Mouse (Mus musculus) small intestine, adult 2 months (tissue): ENCODE data around the gene Nrbp1. TPM values are rescaled to one million over a fixed set of nuclear protein-coding genes. Genes with fewer than 3 reads are reported as not detected.

Experiments used
- H3K27ac ChIP-seq: fragments of 200-500 bp; 2 replicates; pipeline ENCODE4 v1.5.1; 2012; ENCODE audit warnings: low read depth, low read length, control low read depth, inconsistent platforms; ENCODE audit not compliant: insufficient read depth
- H3K27me3 ChIP-seq: fragments of 200-500 bp; 2 replicates; pipeline ENCODE4 v1.6.1; 2012; ENCODE audit warnings: mild to moderate bottlenecking, moderate library complexity, low read length, inconsistent platforms; ENCODE audit not compliant: control insufficient read depth, insufficient read depth
- H3K36me3 ChIP-seq: fragments of 200-500 bp; 2 replicates; pipeline ENCODE4 v1.6.1; 2012; ENCODE audit warnings: mild to moderate bottlenecking, low read length, control low read depth, inconsistent platforms; ENCODE audit not compliant: control insufficient read depth, insufficient read depth
- H3K4me1 ChIP-seq: fragments of 200-500 bp; 2 replicates; pipeline ENCODE4 v1.6.1; 2012; ENCODE audit warnings: low read length, inconsistent platforms, mixed read lengths; ENCODE audit not compliant: control insufficient read depth, insufficient read depth, insufficient read length
- H3K4me3 ChIP-seq: fragments of 200-500 bp; 2 replicates; pipeline ENCODE4 v1.5.1; 2012; ENCODE audit warnings: low read depth, mild to moderate bottlenecking, control low read depth, inconsistent platforms, low read length, moderate library complexity
- CTCF ChIP-seq: fragments of 200-500 bp; IDR thresholded peaks from 2 replicates; pipeline ENCODE4 v1.5.1; 2012; ENCODE audit warnings: low read depth, mild to moderate bottlenecking, control low read depth, inconsistent platforms, low read length, moderate library complexity, mixed read lengths; ENCODE audit not compliant: insufficient replicate concordance, insufficient read length; ENCODE audit errors: extremely low read depth
- POLR2A ChIP-seq: fragments of 200-500 bp; IDR thresholded peaks from 2 replicates; pipeline ENCODE4 v1.6.1; 2012; ENCODE audit warnings: low read depth, mild to moderate bottlenecking, control low read depth, inconsistent platforms, low read length, moderate library complexity
- WGBS: fragments of 180-500 bp; shearing (Covaris S2); methylation state at CpG from one replicate; pipeline ENCODE4 v1.1.7; 2018; 5-methylcytosine and 5-hydroxymethylcytosine counted together
- polyA plus RNA-seq: library from polyadenylated mRNA; depleted of rRNA; stranded (reverse); fragments of >200 nt; gene quantifications from 2 replicates; pipeline ENCODE4 v1.2.3, GENCODE M21; 2012

The Nrbp1 gene
- polyA plus RNA-seq, 1 experiment, result 232 TPM

GRCm38 (mm10) chr5:31219070-31219469 is 21.6 kb upstream of the Nrbp1 start:
- peaks cover 2% of the 10 kb centered on the region; the same call in 1 of the 2 replicates for H3K36me3 ChIP-seq
- no peaks in the 10 kb centered on the region for H3K27me3 ChIP-seq
- no peak for TF ChIP-seq CTCF
- no peak for TF ChIP-seq POLR2A
- WGBS, result 0% methylated on average over 2 of the region's 2 CpGs
- no peak overlapping the region for H3K4me3 ChIP-seq
- peaks cover 3% of the 10 kb centered on the region; the same call in 1 of the 2 replicates for H3K4me1 ChIP-seq
- H3K27ac ChIP-seq, result no peak overlapping the region

DNA sequence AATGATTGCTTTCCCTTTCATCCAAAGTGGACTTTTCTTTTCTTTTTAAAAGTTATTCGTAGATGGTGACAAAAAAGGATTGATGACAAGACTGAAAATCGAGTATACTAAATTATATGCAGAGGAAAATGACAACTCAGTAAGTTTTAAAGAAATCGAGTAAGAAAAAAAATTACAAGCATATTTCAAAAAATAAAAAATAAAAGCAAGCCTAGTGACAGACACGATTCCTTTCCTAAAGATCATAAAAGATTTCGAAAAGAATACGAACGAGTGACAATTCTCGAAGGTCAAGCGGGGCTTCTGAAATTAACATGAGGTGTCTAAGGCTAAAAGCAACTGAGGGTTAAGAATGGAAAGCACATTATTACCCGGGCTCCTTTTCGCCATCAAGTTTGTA is 21.2 kb upstream of the Nrbp1 start:
- peaks cover 2% of the 10 kb centered on the region; the same call in 1 of the 2 replicates for H3K36me3 ChIP-seq

DNA sequence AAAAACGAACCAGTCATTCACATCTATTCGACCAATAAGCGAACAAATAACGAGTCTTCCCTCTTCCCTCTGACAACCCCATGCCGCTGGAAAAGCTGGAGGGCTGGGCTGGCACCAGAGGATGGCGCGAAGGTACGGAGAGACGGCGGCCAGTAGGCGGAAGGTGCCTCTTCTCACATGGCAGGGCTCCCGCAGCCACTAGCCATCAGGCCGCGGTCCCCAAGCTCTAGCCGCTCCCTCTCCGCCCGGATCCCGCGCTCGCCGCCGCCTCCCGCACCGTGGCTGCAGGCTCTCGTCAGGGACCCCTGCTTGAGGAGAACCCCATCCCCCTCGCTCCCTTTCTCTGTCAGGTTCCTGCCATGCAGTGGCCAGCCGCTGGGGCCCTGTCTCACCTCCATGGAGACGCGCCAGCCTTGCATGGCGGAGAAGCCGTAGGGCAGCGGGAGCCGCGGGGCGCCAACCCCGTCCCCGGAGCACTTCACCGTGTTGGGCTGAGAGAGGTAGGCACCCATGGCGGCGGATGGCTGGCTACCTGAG is 20.7 kb upstream of the Nrbp1 start:
- TF ChIP-seq POLR2A (no peak), CTCF (no peak)
- Histone ChIP-seq H3K4me1 (peaks cover 3% of the 10 kb centered on the region; the same call in 1 of the 2 replicates), H3K27ac (peak overlapping the region; percentile 70), H3K4me3 (peak overlapping the region; percentile 84), H3K36me3 (peaks cover 2% of the 10 kb centered on the region; the same call in 1 of the 2 replicates), H3K27me3 (no peaks in the 10 kb centered on the region)
- WGBS, result under 1% methylated on average over 40 of the region's 40 CpGs

More for the DNA sequence above, 21.2 kb upstream of the Nrbp1 start:
- under 1% methylated on average over 11 of the region's 11 CpGs for WGBS
- Histone ChIP-seq H3K27ac (peak overlapping the region; percentile 70), H3K4me3 (peak overlapping the region; percentile 84), H3K27me3 (no peaks in the 10 kb centered on the region), H3K4me1 (peaks cover 3% of the 10 kb centered on the region; the same call in 1 of the 2 replicates)
- TF ChIP-seq CTCF, result no peak
- TF ChIP-seq POLR2A, result no peak

DNA sequence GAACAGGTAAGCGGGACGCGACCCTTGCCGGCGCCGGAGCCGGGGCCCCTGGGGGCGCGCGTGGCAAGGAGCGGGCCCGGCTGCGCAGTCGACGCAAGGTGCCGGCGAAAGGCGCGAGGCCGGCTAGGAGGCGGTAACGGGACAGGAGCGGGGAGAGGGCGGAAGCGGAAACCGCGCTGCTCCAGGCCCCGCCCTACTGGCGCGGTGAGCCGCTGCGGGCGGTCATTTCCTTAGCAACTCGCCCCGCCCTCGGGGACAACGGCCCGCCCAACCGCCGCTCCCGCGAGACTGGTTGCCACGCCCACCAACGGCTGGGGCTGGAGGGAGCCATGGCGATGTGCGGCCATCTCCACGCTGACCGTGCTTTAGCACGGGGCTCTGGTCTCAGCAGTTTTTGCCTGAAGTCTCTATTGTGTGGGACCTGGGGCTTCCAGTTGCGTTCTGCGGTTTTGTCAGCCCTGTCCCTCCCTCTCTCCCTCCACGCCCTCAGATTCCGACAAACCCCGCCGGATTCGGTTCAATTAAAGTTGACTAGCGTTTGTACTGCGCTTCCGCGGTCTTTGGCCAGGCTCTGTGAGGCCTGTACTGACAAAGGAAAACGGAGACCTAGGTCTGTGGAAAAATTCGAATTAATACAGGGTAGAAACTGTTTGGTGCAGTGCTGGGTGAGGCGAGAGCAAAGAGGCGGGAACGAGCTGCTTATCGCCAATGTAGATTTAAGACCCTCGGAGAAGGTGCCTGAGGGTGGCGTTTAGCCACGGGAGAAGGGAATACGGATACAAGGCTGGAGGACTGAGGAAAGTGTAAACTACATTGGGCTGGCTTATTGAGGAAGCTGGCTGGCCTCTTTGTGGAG is 20.0 kb upstream of the Nrbp1 start, which contains the start of gene Ppm1g:
Gene Ppm1g, minus strand, starts transcription at position 240 of the 856 bp plus-strand sequence.
- peaks cover under 1% of the 10 kb centered on the region; the same call in 1 of the 2 replicates for H3K36me3 ChIP-seq
- H3K4me3 ChIP-seq, result peak within 1 kb of the TSS; percentile 84
- under 1% methylated on average over 70 of the region's 70 CpGs for WGBS
- peak within 1 kb of the TSS; percentile 70 for H3K27ac ChIP-seq
- H3K4me1 ChIP-seq, result peaks cover 3% of the 10 kb centered on the region; the same call in 1 of the 2 replicates
- no peaks in the 10 kb centered on the region for H3K27me3 ChIP-seq
- TF ChIP-seq POLR2A (peak; percentile 79), CTCF (peak; percentile 21; the same call in 1 of the 2 replicates)

- no peaks in the 10 kb centered on the region for H3K27me3 ChIP-seq
- peak overlapping the region; percentile 50 for H3K27ac ChIP-seq
- no peaks in the 10 kb centered on the region for H3K36me3 ChIP-seq
- H3K4me3 ChIP-seq, result peak overlapping the region; percentile 84
- 21% methylated on average over 11 of the region's 11 CpGs for WGBS
- peaks cover 3% of the 10 kb centered on the region; the same call in 1 of the 2 replicates for H3K4me1 ChIP-seq
- TF ChIP-seq POLR2A (no peak), CTCF (peak; percentile 23; the same call in 1 of the 2 replicates)
Measured at GRCm38 (mm10) chr5:31221304-31221945, 19.2 kb upstream of the Nrbp1 start.

DNA sequence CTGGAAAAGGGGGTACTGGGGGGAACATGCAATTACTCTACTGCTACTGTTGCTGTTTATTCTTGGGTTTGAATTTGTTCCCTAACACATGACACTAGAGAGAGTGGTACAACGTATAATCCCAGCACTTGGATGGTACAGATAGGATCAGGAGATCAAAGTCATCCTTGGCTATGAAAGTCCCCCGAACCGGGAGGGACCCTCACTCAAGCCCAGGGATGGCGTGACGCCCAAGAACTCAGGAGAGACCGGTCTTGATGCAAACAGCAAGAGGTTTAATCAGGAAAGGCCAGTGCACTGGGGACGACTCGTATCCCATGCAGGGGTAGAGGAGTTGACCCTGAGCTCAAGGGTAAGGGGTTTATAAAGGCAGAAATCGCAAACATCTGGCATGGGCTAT is 18.0 kb upstream of the Nrbp1 start:
- peaks cover 3% of the 10 kb centered on the region; the same call in 1 of the 2 replicates for H3K4me1 ChIP-seq
- no peaks in the 10 kb centered on the region for H3K27me3 ChIP-seq
- no peaks in the 10 kb centered on the region for H3K36me3 ChIP-seq
- H3K27ac ChIP-seq, result no peak overlapping the region
- H3K4me3 ChIP-seq, result no peak overlapping the region
- 97% methylated on average over 9 of the region's 9 CpGs for WGBS
- TF ChIP-seq POLR2A, result no peak
- TF ChIP-seq CTCF, result no peak
